Mouse (Mus musculus): ENCODE measurements at regions not wholly inside any gene's neighbourhood (a gene's known extent, or its start where the extent isn't known, plus 50 kb on each side); places are given as distances from the start of the nearest gene placed in this dataset.

GRCm38 (mm10) chr15:13320599-13321348, 147.3 kb upstream of the Cdh6 start:
- no peak overlapping the region for H3K4me3 ChIP-seq (ENCODE audit: insufficient read depth in 1 of 2, low read depth in 1 of 2, low read length in 2 of 2, poor library complexity in 1 of 2, severe bottlenecking in 1 of 2)
- no peak overlapping the region for H3K9ac ChIP-seq (ENCODE audit: insufficient read depth, low read depth, low read length, poor library complexity, severe bottlenecking)
- H3K27ac ChIP-seq (ENCODE audit: insufficient read depth, low read depth, low read length, poor library complexity, severe bottlenecking) = no peak overlapping the region
- H3K36me3 ChIP-seq (ENCODE audit: control insufficient read depth, insufficient read depth, low read length, poor library complexity, severe bottlenecking) = no peaks in the 10 kb centered on the region
- H3K4me1 ChIP-seq (ENCODE audit: control insufficient read depth in 2 of 2, insufficient read depth in 2 of 2, low read length in 2 of 2, poor library complexity in 1 of 2) = no peaks in the 10 kb centered on the region
- in situ Hi-C loops (cut with MboI; ENCODE audit: low sequenced_read_pairs in 2 of 2, unreplicated experiment in 2 of 2) = no loop called here
- TF ChIP-seq CHD2 (IDR thresholded peaks at IDR 0.05; ENCODE audit: low read depth, low read length) = no peak
- no peak for TF ChIP-seq MAFK (IDR thresholded peaks at IDR 0.05; ENCODE audit: insufficient read depth, low read depth, low read length)
- no peak for TF ChIP-seq ZNF384 (IDR thresholded peaks at IDR 0.05; ENCODE audit: low read depth, low read length)
- no peak for TF ChIP-seq HCFC1 (IDR thresholded peaks at IDR 0.05; ENCODE audit: borderline replicate concordance, insufficient read depth, low read length)
- TF ChIP-seq ZC3H11A (IDR thresholded peaks at IDR 0.05; ENCODE audit: borderline replicate concordance, low read depth, low read length) = no peak
- H3K9me3 ChIP-seq (ENCODE audit: control insufficient read depth, insufficient read depth, low read depth, low read length) = no peaks in the 10 kb centered on the region
- DNase-seq (ENCODE audit: low read depth, low spot score) = no peak

GRCm38 (mm10) chr15:13304562-13304961, 131.1 kb upstream of the Cdh6 start:
- no peak for DNase-seq (ENCODE audit: low read depth, low spot score)
- Histone ChIP-seq H3K9me3 (ENCODE audit: control insufficient read depth, insufficient read depth, low read depth, low read length) (no peaks in the 10 kb centered on the region), H3K4me1 (ENCODE audit: control insufficient read depth in 2 of 2, insufficient read depth in 2 of 2, low read length in 2 of 2, poor library complexity in 1 of 2) (no peaks in the 10 kb centered on the region), H3K9ac (ENCODE audit: insufficient read depth, low read depth, low read length, poor library complexity, severe bottlenecking) (no peak overlapping the region), H3K27ac (ENCODE audit: insufficient read depth, low read depth, low read length, poor library complexity, severe bottlenecking) (no peak overlapping the region), H3K4me3 (ENCODE audit: insufficient read depth in 1 of 2, low read depth in 1 of 2, low read length in 2 of 2, poor library complexity in 1 of 2, severe bottlenecking in 1 of 2) (no peak overlapping the region), H3K36me3 (ENCODE audit: control insufficient read depth, insufficient read depth, low read length, poor library complexity, severe bottlenecking) (no peaks in the 10 kb centered on the region)
- TF ChIP-seq MAFK (IDR thresholded peaks at IDR 0.05; ENCODE audit: insufficient read depth, low read depth, low read length) = no peak
- no peak for TF ChIP-seq HCFC1 (IDR thresholded peaks at IDR 0.05; ENCODE audit: borderline replicate concordance, insufficient read depth, low read length)
- TF ChIP-seq ZNF384 (IDR thresholded peaks at IDR 0.05; ENCODE audit: low read depth, low read length) = no peak
- TF ChIP-seq CHD2 (IDR thresholded peaks at IDR 0.05; ENCODE audit: low read depth, low read length) = no peak
- no peak for TF ChIP-seq ZC3H11A (IDR thresholded peaks at IDR 0.05; ENCODE audit: borderline replicate concordance, low read depth, low read length)
- in situ Hi-C loops (cut with MboI; ENCODE audit: low sequenced_read_pairs in 2 of 2, unreplicated experiment in 2 of 2) = no loop called here

GRCm38 (mm10) chr15:13303456-13303855, 130.0 kb upstream of the Cdh6 start:
- no peaks in the 10 kb centered on the region for H3K4me1 ChIP-seq (ENCODE audit: control insufficient read depth in 2 of 2, insufficient read depth in 2 of 2, low read length in 2 of 2, poor library complexity in 1 of 2)
- TF ChIP-seq ZNF384 (IDR thresholded peaks at IDR 0.05; ENCODE audit: low read depth, low read length) (no peak), CHD2 (IDR thresholded peaks at IDR 0.05; ENCODE audit: low read depth, low read length) (no peak), MAFK (IDR thresholded peaks at IDR 0.05; ENCODE audit: insufficient read depth, low read depth, low read length) (no peak), HCFC1 (IDR thresholded peaks at IDR 0.05; ENCODE audit: borderline replicate concordance, insufficient read depth, low read length) (no peak), ZC3H11A (IDR thresholded peaks at IDR 0.05; ENCODE audit: borderline replicate concordance, low read depth, low read length) (no peak)
- no peak overlapping the region for H3K9ac ChIP-seq (ENCODE audit: insufficient read depth, low read depth, low read length, poor library complexity, severe bottlenecking)
- H3K27ac ChIP-seq (ENCODE audit: insufficient read depth, low read depth, low read length, poor library complexity, severe bottlenecking) = no peak overlapping the region
- no peak for DNase-seq (ENCODE audit: low read depth, low spot score)
- in situ Hi-C loops (cut with MboI; ENCODE audit: low sequenced_read_pairs in 2 of 2, unreplicated experiment in 2 of 2) = no loop called here
- no peak overlapping the region for H3K4me3 ChIP-seq (ENCODE audit: insufficient read depth in 1 of 2, low read depth in 1 of 2, low read length in 2 of 2, poor library complexity in 1 of 2, severe bottlenecking in 1 of 2)
- no peaks in the 10 kb centered on the region for H3K36me3 ChIP-seq (ENCODE audit: control insufficient read depth, insufficient read depth, low read length, poor library complexity, severe bottlenecking)
- no peaks in the 10 kb centered on the region for H3K9me3 ChIP-seq (ENCODE audit: control insufficient read depth, insufficient read depth, low read depth, low read length)

GRCm38 (mm10) chr15:13302672-13303071, 129.2 kb upstream of the Cdh6 start:
- in situ Hi-C loops (cut with MboI; ENCODE audit: low sequenced_read_pairs in 2 of 2, unreplicated experiment in 2 of 2) = no loop called here
- H3K4me1 ChIP-seq (ENCODE audit: control insufficient read depth in 2 of 2, insufficient read depth in 2 of 2, low read length in 2 of 2, poor library complexity in 1 of 2) = no peaks in the 10 kb centered on the region
- no peak for DNase-seq (ENCODE audit: low read depth, low spot score)
- no peak overlapping the region for H3K27ac ChIP-seq (ENCODE audit: insufficient read depth, low read depth, low read length, poor library complexity, severe bottlenecking)
- no peak for TF ChIP-seq ZNF384 (IDR thresholded peaks at IDR 0.05; ENCODE audit: low read depth, low read length)
- no peak for TF ChIP-seq MAFK (IDR thresholded peaks at IDR 0.05; ENCODE audit: insufficient read depth, low read depth, low read length)
- TF ChIP-seq CHD2 (IDR thresholded peaks at IDR 0.05; ENCODE audit: low read depth, low read length) = no peak
- TF ChIP-seq HCFC1 (IDR thresholded peaks at IDR 0.05; ENCODE audit: borderline replicate concordance, insufficient read depth, low read length) = no peak
- no peak for TF ChIP-seq ZC3H11A (IDR thresholded peaks at IDR 0.05; ENCODE audit: borderline replicate concordance, low read depth, low read length)
- H3K9me3 ChIP-seq (ENCODE audit: control insufficient read depth, insufficient read depth, low read depth, low read length) = no peaks in the 10 kb centered on the region
- no peak overlapping the region for H3K4me3 ChIP-seq (ENCODE audit: insufficient read depth in 1 of 2, low read depth in 1 of 2, low read length in 2 of 2, poor library complexity in 1 of 2, severe bottlenecking in 1 of 2)
- H3K36me3 ChIP-seq (ENCODE audit: control insufficient read depth, insufficient read depth, low read length, poor library complexity, severe bottlenecking) = no peaks in the 10 kb centered on the region
- H3K9ac ChIP-seq (ENCODE audit: insufficient read depth, low read depth, low read length, poor library complexity, severe bottlenecking) = no peak overlapping the region
